Mouse (Mus musculus) MEL (cell line): ENCODE data around the gene Rinl.

Experiments used
- BHLHE40 ChIP-seq: IDR thresholded peaks from 2 replicates; pipeline ENCODE4 v1.6.1; 2012; ENCODE audit warnings: low read depth, mild to moderate bottlenecking, inconsistent platforms, low read length, improper control_type of control experiment, borderline replicate concordance
- GABPA ChIP-seq: IDR thresholded peaks from 2 replicates; pipeline ENCODE4 v1.6.1; 2012; ENCODE audit warnings: low read depth, mild to moderate bottlenecking, inconsistent platforms, low read length, improper control_type of control experiment, moderate library complexity
- JUND ChIP-seq: IDR thresholded peaks from 2 replicates; pipeline ENCODE4 v1.6.1; 2011; ENCODE audit warnings: low read depth, mild to moderate bottlenecking, improper control_type of control experiment, low read length
- MAZ ChIP-seq: IDR thresholded peaks from 2 replicates; pipeline ENCODE4 v1.6.1; 2012; ENCODE audit warnings: low read depth, mild to moderate bottlenecking, inconsistent platforms, low read length, improper control_type of control experiment
- MEF2A ChIP-seq: IDR thresholded peaks from 2 replicates; pipeline ENCODE4 v1.6.1; 2014; ENCODE audit warnings: low read depth, mild to moderate bottlenecking, inconsistent platforms, low read length, improper control_type of control experiment; ENCODE audit not compliant: poor library complexity, insufficient replicate concordance, severe bottlenecking; ENCODE audit errors: extremely low read depth
- NRF1 ChIP-seq: IDR thresholded peaks from 2 replicates; pipeline ENCODE4 v1.6.1; 2014; ENCODE audit warnings: low read depth, mild to moderate bottlenecking, inconsistent platforms, low read length, improper control_type of control experiment, moderate library complexity; ENCODE audit not compliant: poor library complexity, insufficient read depth, severe bottlenecking
- POLR2A ChIP-seq, 2 experiments: IDR thresholded peaks; 2 replicates each; pipeline ENCODE4 v1.6.1; 2011 to 2012; ENCODE audit warnings: low read length in 2 of 2, mild to moderate bottlenecking in 2 of 2, control low read depth in 1 of 2, improper control_type of control experiment in 1 of 2, low read depth in 1 of 2, moderate library complexity in 1 of 2; ENCODE audit not compliant: control insufficient read depth in 1 of 2, insufficient read depth in 1 of 2, poor library complexity in 1 of 2
- SIN3A ChIP-seq: IDR thresholded peaks from 2 replicates; pipeline ENCODE4 v1.6.1; 2012; ENCODE audit warnings: low read length, improper control_type of control experiment, inconsistent platforms
- SMC3 ChIP-seq: IDR thresholded peaks from 2 replicates; pipeline ENCODE4 v1.6.1; 2011; ENCODE audit warnings: low read depth, low read length, improper control_type of control experiment
- TCF12 ChIP-seq: IDR thresholded peaks from 2 replicates; pipeline ENCODE4 v1.6.1; 2014; ENCODE audit warnings: low read depth, mild to moderate bottlenecking, inconsistent platforms, low read length, improper control_type of control experiment, moderate library complexity
- USF1 ChIP-seq: IDR thresholded peaks from 2 replicates; pipeline ENCODE4 v1.6.1; 2014; ENCODE audit warnings: low read depth, mild to moderate bottlenecking, inconsistent platforms, low read length, improper control_type of control experiment, moderate library complexity
- ZC3H11A ChIP-seq: IDR thresholded peaks from 2 replicates; pipeline ENCODE4 v1.6.1; 2012; ENCODE audit warnings: low read depth, mild to moderate bottlenecking, inconsistent platforms, low read length, improper control_type of control experiment
- ZKSCAN1 ChIP-seq: IDR thresholded peaks from 2 replicates; pipeline ENCODE4 v1.6.1; 2012; ENCODE audit warnings: low read depth, mild to moderate bottlenecking, inconsistent platforms, low read length, improper control_type of control experiment, moderate library complexity
- ZNF384 ChIP-seq: IDR thresholded peaks from 2 replicates; pipeline ENCODE4 v1.6.1; 2012; ENCODE audit warnings: low read depth, mild to moderate bottlenecking, inconsistent platforms, low read length, improper control_type of control experiment

- TF ChIP-seq POLR2A (IDR thresholded peaks at IDR 0.05; ENCODE audit: control insufficient read depth in 1 of 2, insufficient read depth in 1 of 2, low read depth in 1 of 2, low read length in 2 of 2, poor library complexity in 1 of 2): no peak
- TF ChIP-seq NRF1: no peak
- TF ChIP-seq USF1: no peak
- TF ChIP-seq MAZ: no peak
- TF ChIP-seq MEF2A: no peak
- TF ChIP-seq GABPA: no peak
- TF ChIP-seq ZC3H11A: no peak
- TF ChIP-seq ZKSCAN1: no peak
- no peak for TF ChIP-seq SIN3A
- no peak for TF ChIP-seq ZNF384
- TF ChIP-seq TCF12: no peak
- no peak for TF ChIP-seq SMC3
- TF ChIP-seq JUND: no peak
- no peak for TF ChIP-seq BHLHE40
Observed at GRCm38 (mm10) chr7:28767462-28767965, 21.3 kb upstream of the Rinl start, which contains the start of gene Nfkbib.
